Mouse (Mus musculus): ENCODE data around the gene Zfp385a.

Gene Zfp385a

DNA sequence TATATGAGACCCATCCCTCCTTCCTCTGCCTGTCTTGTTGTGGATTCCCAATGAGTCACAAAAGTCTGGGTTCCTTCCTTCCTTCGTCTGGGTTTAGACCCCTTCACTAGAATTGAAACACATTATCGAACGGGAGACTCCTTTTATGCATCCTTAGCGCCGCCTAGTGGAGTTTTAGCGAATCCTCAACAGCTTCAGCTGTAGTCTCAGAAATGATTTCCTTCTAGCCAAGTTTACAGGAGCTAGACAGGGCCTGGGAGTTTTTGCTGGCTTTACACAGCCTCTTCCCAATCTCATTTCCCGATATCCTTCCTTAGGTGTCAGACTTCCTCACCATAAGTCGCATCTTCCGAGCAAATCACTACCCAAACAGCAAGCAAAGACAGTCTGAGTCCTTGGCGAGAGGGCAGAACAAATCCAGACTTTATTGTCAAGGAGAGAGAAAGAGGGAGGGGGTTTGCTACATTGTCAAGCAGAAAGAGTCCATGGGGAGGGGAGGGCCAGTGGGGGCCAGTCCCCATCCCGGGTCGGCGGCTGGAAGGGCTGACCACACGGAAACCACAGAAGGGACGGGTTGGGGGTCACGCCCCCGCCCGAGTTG, 26.3 kb downstream of the Zfp385a start:
- in situ Hi-C loops (cut with MboI; ENCODE audit: low sequenced_read_pairs), result loop anchor here (25.0 kb wide), 1 partner anchor 326 kb away; the partner anchor contains the start of genes Hoxc6, Hoxc8 and Hoxc9

DNA sequence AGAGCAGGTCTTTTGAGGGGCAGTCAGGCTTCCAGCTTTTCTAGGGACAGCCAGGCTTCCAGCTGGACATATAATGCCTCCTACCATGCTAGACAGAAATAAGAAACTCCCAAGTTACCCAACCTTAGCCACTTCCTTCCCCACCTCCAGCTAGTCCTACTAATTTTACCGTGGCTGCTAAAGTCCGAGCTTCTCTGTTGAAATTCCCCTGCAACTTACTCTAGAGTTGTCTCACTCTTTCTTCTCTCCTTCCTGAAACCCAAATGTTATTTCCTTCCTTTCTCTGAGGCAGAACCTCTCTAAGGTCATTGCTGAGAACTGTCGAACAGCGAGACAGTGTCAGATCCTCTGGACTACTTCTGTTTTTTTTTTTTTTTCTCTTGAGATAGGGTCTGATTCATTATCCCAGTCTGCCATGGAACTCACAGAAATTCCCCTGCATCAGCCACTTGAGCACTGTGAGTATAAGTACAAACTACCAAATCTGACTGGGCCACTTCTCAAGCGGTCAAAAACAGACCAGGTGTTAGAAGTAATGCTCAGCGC, 29.5 kb downstream of the Zfp385a start, which contains the start of gene Gpr84:
Gene Gpr84, minus strand, starts transcription at position 248 of the 546 bp plus-strand sequence.
- in situ Hi-C loops (cut with MboI; ENCODE audit: low sequenced_read_pairs), result loop anchor here (25.0 kb wide), 1 partner anchor 323 kb away; the partner anchor contains the start of genes Hoxc6, Hoxc8 and Hoxc9

DNA sequence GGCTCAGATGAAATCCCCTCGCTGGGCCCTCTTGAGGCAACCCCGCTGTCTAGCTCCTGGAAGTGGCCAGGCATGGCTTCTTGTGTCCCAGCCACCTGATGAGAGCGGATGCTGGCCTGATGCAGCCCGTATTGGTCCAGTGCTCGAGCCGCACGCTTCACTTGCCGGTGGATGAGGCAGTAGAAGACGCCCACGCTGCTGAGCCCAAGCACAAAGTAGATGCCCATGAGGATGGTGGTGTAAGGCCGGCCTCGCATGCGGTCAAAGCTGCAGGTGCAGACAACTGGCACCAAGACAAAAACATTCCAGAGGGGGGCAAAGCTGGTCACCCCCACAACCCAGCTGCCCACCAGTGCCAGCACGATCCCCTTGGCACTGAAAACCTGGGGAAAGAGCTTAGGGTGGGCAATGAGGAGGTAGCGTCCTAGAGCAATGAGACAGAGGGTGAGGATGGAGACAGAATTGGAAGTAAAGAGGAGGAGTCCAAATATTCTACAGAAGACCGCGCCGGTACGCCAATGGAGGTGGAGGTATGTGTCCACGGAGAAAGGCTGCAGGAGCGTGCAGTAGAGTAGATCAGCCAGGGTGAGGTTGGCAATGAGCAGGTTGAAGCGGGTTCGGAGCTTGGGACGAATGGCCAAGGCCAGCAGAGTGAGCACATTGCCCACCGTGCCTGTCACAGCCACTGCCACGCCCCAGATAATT, 30.9 kb downstream of the Zfp385a start:
- in situ Hi-C loops (cut with MboI; ENCODE audit: low sequenced_read_pairs), result loop anchor here (25.0 kb wide), 1 partner anchor 322 kb away; the partner anchor contains the start of genes Hoxc6, Hoxc8 and Hoxc9

DNA sequence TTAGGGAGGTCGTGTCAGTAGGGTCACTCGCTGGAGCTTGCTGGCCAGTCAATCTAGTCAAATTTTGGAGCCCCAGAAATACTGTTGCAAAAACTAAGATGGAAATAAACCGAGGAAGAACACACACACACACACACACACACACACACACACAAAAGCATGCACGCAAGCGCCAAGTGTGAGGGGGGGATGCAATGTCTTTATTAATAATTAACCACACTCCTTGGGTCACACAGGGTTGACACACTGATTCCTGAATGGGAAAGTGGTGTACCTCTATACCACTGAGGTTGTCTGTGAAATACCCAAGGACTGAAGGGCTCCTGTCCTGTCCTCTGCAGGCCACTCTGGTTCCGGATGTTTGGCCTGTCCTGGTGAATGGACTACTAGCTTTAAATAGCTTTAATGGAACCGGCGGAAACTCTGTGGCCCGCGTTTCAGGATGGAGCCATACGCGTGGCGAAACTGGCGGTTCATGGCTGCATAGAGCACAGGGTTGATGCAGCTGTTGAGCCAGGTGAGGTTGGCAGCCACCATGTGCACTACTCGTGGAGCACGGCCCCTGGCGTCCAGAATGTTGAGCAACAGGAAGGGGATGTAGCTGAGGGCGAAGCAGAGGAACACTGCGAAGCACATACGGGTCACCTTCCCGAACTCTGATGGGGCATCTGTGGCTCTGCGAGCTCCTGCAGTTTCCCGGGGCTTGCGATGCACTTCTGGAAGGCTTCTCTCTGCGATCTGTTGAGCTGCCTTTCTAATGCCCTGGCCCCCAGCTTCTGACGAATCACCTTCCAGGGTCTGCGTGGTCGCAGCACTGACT, 31.6 kb downstream of the Zfp385a start:
- in situ Hi-C loops (cut with MboI; ENCODE audit: low sequenced_read_pairs), result loop anchor here (25.0 kb wide), 1 partner anchor 321 kb away; the partner anchor contains the start of genes Hoxc6, Hoxc8 and Hoxc9

DNA sequence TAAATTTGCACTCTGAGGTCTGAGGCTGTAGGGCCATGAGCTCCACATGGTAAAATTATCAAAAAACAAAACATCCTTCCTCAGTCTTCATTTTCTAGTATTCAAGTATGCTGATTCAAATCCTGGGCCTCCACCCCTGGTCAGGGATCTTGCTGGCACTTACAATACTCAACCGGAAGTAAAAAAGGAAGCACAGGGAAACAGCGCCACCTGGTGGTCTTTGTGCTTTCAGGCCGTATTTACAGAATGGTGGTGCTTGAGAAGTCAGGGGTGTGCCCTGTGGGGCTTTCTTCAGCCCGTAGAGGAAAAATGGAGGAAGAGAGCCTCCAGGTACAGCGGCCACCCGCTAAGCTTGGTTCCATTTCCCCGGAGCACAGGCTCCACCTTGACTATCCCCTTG, 32.8 kb downstream of the Zfp385a start:
- in situ Hi-C loops (cut with MboI; ENCODE audit: low sequenced_read_pairs), result loop anchor here (25.0 kb wide), 1 partner anchor 320 kb away; the partner anchor contains the start of genes Hoxc6, Hoxc8 and Hoxc9

DNA sequence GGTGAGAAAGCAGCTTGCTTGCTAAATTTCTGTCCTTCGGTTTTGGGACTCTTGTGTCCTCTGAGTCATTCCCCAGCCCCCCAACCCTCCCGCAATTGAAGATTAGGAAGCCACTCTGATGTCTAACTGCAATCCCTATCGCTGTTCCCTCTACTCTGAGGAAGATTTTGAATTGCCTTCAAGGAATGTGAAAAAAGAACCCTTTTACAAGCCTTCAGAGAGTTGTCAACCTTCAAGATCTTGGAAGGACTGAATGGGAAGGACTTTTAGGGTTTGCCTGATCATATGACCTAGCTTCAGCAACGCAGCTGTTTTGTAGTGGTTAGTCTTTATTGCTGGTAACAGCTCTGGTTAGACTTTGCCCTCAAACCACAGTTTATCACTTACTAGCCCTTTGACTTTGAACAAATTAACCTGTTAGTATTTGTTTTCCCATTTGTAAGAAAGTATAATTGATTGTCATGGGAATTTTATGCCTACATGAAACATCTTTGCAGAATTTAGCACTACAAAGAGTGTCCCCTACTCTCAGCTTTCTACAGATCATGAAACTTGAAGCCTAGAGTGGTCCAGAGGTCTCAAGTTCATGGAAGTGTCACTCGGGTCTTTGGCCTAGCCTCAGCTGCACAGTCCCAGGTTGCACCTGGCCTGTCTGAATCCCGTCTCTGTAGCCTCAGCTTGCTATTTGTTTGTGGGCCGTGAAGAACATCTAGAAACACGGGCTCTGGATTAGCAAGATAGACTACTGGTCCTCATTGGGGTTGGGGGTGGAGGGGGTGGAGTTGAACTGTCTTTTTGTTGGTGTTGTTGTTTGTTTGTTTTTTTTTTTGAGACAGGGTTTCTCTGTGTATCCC, 33.9 kb downstream of the Zfp385a start:
- in situ Hi-C loops (cut with MboI; ENCODE audit: low sequenced_read_pairs), result loop anchor here (25.0 kb wide), 1 partner anchor 319 kb away; the partner anchor contains the start of genes Hoxc6, Hoxc8 and Hoxc9

DNA sequence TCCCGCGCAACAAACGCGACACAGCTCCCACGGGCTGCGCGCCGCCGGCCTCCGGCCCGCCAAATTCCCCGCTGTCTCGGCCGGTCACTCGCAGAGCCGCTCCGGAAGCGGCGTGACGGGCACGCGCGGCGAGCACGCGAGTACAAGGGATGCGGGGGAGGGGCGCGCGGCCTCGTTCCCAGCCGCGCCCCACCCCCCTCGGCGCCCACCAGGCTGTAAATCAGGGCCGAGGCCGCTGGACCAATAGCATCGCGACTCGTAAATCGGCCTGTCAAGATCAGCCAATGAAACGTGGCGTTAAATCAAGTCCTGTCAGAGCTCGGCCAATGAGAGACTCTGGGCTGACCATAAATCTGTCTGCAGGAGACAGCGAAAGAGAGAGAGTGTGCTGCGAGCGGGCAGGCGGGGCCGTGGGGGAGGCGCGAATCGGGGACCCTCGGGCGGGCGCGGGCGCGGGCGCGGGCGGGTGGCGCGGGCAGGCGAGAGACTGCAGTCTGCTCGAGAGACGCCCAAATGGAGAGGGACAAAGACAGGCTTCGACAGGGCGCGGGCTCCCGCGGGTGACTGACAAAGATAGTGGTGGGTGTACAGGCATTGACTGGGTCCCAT, 34.7 kb downstream of the Zfp385a start:
- in situ Hi-C loops (cut with MboI; ENCODE audit: low sequenced_read_pairs), result loop anchor here (25.0 kb wide), 1 partner anchor 318 kb away; the partner anchor contains the start of genes Hoxc6, Hoxc8 and Hoxc9

DNA sequence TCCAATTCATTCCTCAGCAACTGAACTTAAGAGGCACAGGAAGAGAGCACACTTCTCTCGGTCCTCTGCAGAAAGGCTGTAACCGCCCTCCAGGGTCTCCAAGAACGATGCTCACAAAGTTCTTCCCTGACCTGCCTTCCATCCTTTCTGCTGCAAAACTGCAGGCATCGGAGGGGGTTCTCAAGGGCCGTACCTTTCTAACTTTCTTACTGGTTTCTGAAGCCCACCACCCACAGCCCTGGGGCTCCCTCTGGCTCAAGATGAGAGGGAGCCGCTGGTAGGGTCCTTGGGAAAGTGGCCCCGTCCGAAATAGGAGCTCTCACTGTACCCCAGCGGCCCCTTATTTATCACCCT, 35.3 kb downstream of the Zfp385a start:
- in situ Hi-C loops (cut with MboI; ENCODE audit: low sequenced_read_pairs), result loop anchor here (25.0 kb wide), 1 partner anchor 317 kb away; the partner anchor contains the start of genes Hoxc6, Hoxc8 and Hoxc9

DNA sequence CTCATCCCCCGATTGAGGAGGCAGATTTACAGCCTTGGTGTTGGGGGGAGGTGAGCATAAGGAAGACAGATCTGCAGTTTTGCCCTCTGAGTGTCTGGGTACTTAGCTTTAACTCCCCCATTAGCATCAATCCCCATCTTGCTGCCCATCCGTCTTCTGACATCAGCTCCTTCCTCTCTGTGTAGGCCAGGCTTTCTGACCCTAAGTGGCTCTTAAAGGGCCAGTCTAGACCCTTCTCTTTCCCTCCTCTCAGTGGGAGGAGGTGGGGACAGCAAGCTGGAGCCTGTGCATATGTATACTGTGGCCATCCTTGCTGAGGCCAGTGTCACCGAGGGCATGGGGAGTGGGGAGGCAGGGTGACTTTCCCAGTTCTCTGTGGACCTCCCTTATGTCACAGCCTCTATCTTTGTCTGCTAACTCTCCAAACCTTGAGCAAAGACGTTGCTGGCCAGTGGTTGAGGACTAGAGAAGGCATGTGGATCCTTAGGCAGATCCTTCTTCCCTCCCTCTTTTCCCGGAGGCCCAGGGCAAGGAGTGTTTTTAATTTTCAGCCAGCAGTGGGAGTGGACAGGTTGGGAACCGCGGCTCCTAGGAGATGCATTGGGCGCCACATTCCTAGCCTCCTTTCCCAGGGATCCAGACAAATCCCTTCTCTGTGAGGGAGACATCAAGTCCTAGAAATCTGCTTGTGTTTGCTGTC, 35.8 kb downstream of the Zfp385a start:
- in situ Hi-C loops (cut with MboI; ENCODE audit: low sequenced_read_pairs), result loop anchor here (25.0 kb wide), 1 partner anchor 317 kb away; the partner anchor contains the start of genes Hoxc6, Hoxc8 and Hoxc9

DNA sequence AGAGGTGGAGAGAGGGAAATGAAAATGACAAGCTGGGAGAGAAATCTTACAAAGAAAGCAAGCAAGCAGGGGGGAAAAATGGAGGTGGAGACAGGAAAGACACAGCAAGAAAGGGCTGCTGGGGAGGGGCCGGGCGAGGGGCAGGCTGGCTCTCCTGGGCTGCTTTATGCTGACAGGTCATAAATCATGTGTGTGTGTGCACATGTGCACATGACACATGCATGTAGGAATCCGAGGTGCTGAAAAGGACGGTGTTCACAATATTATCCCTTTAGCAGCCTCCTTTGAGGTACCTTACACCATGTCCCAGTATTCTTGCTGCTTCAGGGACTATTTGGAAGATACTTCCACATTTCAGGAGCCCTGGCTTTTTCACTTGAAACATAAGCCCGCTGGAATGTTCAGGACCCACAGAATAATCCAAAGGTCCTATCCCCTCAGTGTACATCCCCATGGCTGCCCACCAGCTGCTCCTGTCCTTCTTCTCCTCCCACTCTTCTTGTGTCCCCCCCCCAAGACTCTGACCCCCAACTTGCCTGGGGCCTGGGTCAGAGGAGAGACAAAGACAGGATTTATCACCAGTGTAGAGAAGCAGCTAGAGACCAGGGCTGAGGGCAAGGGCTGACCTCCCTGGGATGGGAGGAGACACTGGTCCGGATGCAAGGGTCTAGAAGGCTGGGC, 37.4 kb downstream of the Zfp385a start:
- in situ Hi-C loops (cut with MboI; ENCODE audit: low sequenced_read_pairs), result loop anchor here (25.0 kb wide), 1 partner anchor 315 kb away; the partner anchor contains the start of genes Hoxc6, Hoxc8 and Hoxc9

DNA sequence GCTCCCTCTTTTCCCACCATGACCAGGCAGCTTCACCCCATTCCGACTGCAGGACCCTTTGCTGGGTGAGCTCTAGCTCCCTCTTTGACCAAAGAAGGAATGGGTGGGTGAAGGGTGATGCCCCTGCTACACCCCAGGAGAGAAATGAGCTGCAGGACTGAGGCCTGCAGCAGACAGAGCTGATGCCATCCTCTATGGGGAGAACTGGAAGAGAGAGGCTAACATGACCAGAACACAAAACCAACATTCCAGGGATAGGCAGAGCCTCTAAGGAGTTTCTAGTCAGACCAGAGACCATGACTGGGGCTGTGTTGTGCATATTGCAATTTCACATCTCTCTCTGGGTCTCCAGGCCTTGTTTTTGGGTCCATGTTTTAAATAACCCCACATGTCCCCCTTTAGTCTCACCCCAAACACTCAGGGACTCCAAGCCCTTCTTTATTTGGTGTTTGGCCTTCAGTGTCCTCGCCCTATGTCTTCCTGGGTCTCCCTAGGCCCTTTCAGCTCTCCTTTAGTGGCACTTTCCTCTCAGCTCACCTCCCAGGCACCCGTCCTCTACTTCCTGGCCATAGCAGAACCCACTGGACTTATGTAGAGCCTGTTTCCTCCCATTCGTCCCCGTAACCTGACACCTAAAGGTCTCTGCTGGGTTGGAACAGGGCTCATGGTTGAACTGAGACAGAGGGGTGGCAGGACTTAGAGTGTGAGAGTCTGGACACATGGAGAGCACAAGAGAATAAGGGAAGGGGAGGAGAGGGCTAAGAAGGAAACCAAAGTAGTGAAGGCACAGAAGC, 38.1 kb downstream of the Zfp385a start:
- in situ Hi-C loops (cut with MboI; ENCODE audit: low sequenced_read_pairs), result loop anchor here (25.0 kb wide), 1 partner anchor 314 kb away; the partner anchor contains the start of genes Hoxc6, Hoxc8 and Hoxc9

DNA sequence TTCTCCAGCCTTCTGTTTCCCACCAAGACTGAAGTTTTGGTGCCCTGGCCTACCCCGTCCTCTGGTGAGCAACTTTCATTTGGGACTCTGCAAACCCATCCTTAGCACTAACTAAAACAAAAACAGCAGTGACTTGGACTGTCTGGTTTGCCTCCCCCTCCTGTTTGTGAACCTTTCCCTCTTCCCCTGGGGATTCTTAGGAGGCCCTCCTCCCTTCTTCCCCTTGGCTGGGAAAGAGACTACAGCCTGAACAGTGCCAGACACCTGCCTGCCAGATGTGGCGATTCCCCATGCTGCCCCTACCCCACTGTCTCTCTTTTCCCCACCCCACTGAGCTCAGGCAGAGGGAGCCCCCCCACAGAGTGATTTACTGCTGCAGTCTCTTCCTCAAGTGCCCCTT, 38.8 kb downstream of the Zfp385a start:
- in situ Hi-C loops (cut with MboI; ENCODE audit: low sequenced_read_pairs), result loop anchor here (25.0 kb wide), 1 partner anchor 314 kb away; the partner anchor contains the start of genes Hoxc6, Hoxc8 and Hoxc9

DNA sequence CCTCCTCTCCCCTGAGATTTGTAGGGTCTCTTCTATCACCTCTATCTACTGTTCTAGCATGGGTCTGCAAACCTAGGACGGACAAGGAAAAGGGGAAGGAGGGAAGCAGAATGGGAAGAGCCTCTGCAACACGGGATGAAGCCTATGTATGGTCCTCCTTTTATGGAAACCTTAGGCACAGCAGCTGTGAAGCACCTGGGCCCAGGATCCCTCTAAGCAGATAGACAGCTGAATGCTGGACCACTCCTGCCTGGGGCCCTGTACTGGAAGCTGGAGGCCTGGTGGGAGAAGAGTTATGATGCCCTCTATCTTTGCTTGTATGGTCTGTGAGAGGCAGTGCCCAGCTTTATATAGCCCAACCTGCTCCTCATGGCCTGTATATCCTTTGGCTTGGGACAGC, 39.3 kb downstream of the Zfp385a start:
- in situ Hi-C loops (cut with MboI; ENCODE audit: low sequenced_read_pairs), result loop anchor here (25.0 kb wide), 1 partner anchor 313 kb away; the partner anchor contains the start of genes Hoxc6, Hoxc8 and Hoxc9

DNA sequence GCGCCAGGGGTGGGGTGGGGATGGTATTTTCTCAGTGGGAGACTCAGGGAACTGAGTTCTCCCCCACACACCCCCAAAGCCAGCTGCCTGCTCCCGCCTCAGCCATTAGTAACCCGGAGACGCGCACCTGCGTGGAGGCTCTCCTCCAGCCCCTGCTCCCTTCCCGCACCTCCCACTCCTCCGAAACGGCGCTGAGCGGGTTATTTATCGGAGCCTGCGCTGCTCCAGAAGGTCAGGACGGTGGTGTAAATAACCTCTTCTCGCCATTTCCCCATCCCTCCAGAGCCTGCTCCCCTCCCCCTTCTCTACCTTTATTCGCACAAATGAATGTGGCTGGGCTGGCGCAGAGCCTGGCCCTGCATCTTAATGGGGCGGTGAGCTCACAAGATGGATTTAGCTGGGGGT, 39.8 kb downstream of the Zfp385a start:
- in situ Hi-C loops (cut with MboI; ENCODE audit: low sequenced_read_pairs), result loop anchor here (25.0 kb wide), 1 partner anchor 313 kb away; the partner anchor contains the start of genes Hoxc6, Hoxc8 and Hoxc9

DNA sequence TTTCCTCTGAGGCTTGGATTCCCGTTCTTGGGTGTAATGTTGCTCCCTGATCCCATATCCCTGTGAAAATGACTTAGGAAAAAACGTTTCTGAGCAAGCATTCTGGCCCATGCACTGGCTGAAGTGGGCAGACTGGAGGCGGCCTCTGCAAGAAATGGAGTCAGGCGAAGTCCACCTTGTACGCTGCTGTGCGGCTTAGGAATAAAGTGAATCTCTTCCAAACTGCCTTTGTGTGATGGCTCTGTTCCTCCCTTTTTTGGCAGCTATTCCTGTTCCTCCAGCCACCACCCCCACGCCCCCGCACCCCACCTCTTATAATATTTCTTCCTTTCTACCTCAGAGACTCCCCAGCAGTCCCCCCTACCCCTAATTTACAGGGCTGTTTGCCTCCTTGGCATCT, 40.2 kb downstream of the Zfp385a start:
- in situ Hi-C loops (cut with MboI; ENCODE audit: low sequenced_read_pairs), result loop anchor here (25.0 kb wide), 1 partner anchor 312 kb away; the partner anchor contains the start of genes Hoxc6, Hoxc8 and Hoxc9

DNA sequence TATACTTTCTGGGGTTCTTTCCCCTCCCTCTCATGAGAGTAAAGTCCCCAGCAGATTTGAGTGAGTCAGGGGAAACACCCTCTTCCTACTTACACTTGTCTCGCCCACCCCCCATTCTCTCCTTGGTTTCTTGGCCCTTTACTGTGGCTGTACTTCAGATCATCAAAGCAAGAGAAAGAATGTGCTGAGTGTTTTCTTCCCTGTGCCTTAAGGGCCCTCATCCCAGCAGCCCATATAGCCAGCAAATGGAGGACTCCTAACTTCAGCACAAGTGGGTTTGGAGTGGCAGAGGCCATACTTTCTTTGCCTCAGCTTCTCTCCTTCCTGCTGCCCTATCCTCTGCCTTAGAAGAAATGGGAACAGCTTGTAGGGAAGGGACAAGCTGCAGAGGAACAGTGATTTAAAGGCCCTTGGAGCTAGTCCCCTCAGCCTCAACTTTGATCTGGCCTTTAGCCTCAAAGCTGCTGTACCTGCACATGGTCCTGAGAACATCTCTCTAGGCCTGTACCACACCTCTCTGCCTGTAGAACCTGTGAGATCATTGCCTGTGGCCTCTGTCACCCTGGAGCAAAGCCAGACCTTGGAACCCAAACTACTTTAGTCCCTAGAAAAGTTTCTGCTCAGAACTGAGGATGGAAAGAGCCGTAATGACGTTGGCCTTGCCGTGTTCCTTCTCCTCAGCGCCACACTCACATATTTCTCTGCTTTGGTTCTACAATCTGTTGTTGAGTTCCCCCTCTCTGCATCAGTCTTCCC, 40.9 kb downstream of the Zfp385a start:
- in situ Hi-C loops (cut with MboI; ENCODE audit: low sequenced_read_pairs), result no loop called here

Data from CH12F3 (cell line).